Mouse (Mus musculus): ENCODE measurements around the gene Arf3. TPM values are rescaled to one million over a fixed set of nuclear protein-coding genes. Genes with fewer than 3 reads are reported as not detected.

Gene Arf3
- polyA plus RNA-seq, 1 experiment: 19.8 TPM

DNA sequence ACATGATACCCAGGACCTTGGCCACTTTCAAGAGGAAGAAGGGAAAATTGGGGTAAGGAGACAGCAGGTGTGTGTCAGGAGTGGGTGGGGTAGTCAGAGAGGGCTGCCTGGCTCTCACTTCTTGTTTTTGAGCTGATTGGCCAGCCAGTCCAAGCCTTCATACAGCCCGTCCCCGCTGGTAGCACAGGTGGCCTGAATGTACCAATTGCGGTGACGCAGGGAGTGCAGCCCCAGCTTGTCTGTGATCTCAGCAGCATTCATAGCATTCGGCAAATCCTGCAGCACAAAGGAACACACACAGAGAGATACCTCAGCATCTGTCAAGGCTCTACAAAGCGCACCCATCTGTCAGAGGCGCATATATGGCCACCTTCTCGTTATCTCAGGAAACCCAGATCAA, 22.8 kb downstream of the Arf3 start:
- H3K27ac ChIP-seq (ENCODE audit: control insufficient read depth, insufficient read depth, low read depth, low read length, poor library complexity): no peak overlapping the region
- no peaks in the 10 kb centered on the region for H3K4me1 ChIP-seq (ENCODE audit: control insufficient read depth, insufficient read depth, low read length)
- H3K4me3 ChIP-seq (replicated peaks; ENCODE audit: control insufficient read depth, low read depth, low read length): no peak overlapping the region
- WGBS: 80% methylated on average over 8 of the region's 8 CpGs
- TF ChIP-seq CTCF (IDR thresholded peaks at IDR 0.05; ENCODE audit: control insufficient read depth, insufficient read depth, low read length): no peak
- TF ChIP-seq POLR2A (IDR thresholded peaks at IDR 0.05; ENCODE audit: borderline replicate concordance, control insufficient read depth, low read depth, low read length): no peak

DNA sequence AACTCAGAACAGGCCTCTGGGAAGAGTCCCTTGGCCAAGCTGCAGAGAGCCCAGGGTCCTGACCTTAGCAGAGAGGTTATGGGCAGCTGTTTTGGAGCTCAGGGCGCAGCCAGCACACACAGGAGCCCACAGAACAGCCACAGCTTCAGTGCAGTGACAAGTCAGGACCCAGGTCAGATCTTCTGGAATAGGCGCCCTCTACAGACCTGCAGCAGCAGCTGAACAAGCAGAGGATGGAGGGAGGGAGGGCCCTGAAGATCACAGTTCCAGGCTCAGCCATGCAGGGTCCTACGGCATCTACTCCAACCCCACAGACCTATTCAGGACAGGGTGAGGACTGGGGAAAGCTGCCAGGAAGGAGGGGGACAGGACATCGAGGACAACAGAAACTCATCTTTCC, 24.2 kb downstream of the Arf3 start:
- TF ChIP-seq POLR2A (IDR thresholded peaks at IDR 0.05; ENCODE audit: borderline replicate concordance, control insufficient read depth, low read depth, low read length) (no peak), CTCF (IDR thresholded peaks at IDR 0.05; ENCODE audit: control insufficient read depth, insufficient read depth, low read length) (no peak)
- 72% methylated on average over 4 of the region's 4 CpGs for WGBS
- Histone ChIP-seq H3K4me1 (ENCODE audit: control insufficient read depth, insufficient read depth, low read length) (no peaks in the 10 kb centered on the region), H3K27ac (ENCODE audit: control insufficient read depth, insufficient read depth, low read depth, low read length, poor library complexity) (no peak overlapping the region), H3K4me3 (replicated peaks; ENCODE audit: control insufficient read depth, low read depth, low read length) (no peak overlapping the region)

DNA sequence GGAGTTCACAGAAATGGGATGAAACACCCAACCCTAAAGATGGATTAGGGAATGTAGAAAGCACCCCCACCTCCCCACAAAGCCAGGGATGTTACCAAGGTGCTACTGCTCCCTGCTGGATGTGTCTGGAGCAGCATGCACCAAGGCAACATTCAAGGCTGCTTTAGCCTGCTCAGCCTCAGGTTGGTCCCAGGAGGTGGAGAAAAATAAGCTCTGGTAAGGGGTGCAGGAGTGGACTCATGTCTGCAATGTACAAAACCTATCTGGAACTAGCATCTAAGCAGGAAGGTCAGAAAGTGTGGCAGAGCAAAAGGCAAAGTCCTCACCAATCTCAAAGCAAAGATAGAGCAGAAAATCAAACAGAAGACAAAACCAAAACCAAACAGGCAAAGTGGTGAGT, 25.1 kb downstream of the Arf3 start:
- no peak overlapping the region for H3K4me3 ChIP-seq (replicated peaks; ENCODE audit: control insufficient read depth, low read depth, low read length)
- H3K27ac ChIP-seq (ENCODE audit: control insufficient read depth, insufficient read depth, low read depth, low read length, poor library complexity): no peak overlapping the region
- TF ChIP-seq CTCF (IDR thresholded peaks at IDR 0.05; ENCODE audit: control insufficient read depth, insufficient read depth, low read length) (peak; percentile 32; the same call in 1 of the 2 replicates), POLR2A (IDR thresholded peaks at IDR 0.05; ENCODE audit: borderline replicate concordance, control insufficient read depth, low read depth, low read length) (no peak)
- H3K4me1 ChIP-seq (ENCODE audit: control insufficient read depth, insufficient read depth, low read length): no peaks in the 10 kb centered on the region

DNA sequence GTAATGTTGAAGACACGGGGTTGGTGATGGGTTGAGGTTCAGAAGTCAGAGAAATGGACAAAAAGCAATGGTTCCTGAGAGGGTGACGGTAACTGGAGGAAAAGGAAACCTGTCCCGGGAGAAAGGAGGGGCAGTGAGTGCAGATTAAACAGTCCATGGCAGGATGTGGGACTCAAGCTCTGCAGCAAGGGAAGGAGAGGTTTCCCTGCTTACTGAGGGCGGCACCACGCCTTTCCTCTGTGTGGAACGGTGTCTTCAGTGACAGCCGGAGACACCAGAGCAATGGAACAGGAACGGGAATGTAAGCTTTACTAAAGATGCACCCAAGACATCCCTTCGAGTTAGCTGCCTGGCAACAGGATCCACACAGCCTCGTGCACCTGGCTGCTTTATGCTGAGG, 26.5 kb downstream of the Arf3 start:
- Histone ChIP-seq H3K27ac (ENCODE audit: control insufficient read depth, insufficient read depth, low read depth, low read length, poor library complexity) (no peak overlapping the region), H3K4me3 (replicated peaks; ENCODE audit: control insufficient read depth, low read depth, low read length) (no peak overlapping the region), H3K4me1 (ENCODE audit: control insufficient read depth, insufficient read depth, low read length) (no peaks in the 10 kb centered on the region)
- TF ChIP-seq POLR2A (IDR thresholded peaks at IDR 0.05; ENCODE audit: borderline replicate concordance, control insufficient read depth, low read depth, low read length) (no peak), CTCF (IDR thresholded peaks at IDR 0.05; ENCODE audit: control insufficient read depth, insufficient read depth, low read length) (no peak)
- WGBS: 83% methylated on average over 10 of the region's 10 CpGs

DNA sequence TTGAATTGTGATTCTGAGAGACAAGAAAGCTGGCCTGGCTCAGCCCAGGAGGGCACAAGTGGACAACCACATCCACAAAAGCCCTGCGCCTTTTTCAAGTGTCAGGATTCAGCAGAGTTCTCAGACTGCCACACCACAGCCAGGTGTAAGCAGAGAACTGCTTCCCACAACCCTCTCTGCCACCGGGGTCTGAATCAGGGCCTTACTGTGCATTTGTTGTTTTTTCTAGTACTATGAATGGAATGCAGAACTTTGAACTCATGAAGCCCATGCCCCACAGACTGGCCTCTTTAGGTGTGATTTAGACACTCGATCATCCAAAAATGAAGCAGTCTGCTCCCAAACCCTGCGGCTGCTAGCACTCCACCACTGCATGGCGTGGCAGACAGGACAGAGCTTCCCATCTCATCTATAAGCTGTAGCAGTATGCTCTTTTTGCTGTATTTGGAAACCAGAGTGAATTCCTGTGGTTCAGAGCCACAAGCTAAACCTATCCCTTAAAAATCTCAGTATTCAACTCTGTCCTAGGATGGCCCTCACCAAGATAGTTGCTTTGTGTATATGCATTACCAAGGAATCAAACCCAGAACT, 28.9 kb downstream of the Arf3 start:
- no peaks in the 10 kb centered on the region for H3K4me1 ChIP-seq (ENCODE audit: control insufficient read depth, insufficient read depth, low read length)
- no peak overlapping the region for H3K4me3 ChIP-seq (replicated peaks; ENCODE audit: control insufficient read depth, low read depth, low read length)
- WGBS: 76% methylated on average over 5 of the region's 5 CpGs
- H3K27ac ChIP-seq (ENCODE audit: control insufficient read depth, insufficient read depth, low read depth, low read length, poor library complexity): no peak overlapping the region
- TF ChIP-seq CTCF (IDR thresholded peaks at IDR 0.05; ENCODE audit: control insufficient read depth, insufficient read depth, low read length) (no peak), POLR2A (IDR thresholded peaks at IDR 0.05; ENCODE audit: borderline replicate concordance, control insufficient read depth, low read depth, low read length) (no peak)

DNA sequence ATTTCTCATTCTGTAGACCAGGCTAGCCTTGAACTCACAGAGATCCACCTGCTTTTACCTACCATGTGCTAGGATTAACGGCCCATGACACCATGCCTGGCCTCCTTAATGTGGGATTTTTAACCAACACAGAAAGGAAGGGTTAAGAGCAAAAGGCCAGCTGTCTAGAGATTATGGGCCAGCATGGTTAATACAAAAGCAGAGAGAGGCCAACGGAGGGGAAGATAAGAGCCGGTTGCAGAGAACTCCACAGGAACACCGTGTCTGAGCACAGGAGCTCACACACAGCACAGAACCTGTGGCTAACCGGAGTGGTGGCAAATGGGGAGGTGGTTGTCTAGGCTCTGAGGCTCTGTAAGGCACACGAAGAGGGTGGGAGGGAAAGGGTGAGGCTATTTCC, 29.6 kb downstream of the Arf3 start:
- WGBS: 61% methylated on average over 6 of the region's 6 CpGs
- TF ChIP-seq CTCF (IDR thresholded peaks at IDR 0.05; ENCODE audit: control insufficient read depth, insufficient read depth, low read length): no peak
- no peak for TF ChIP-seq POLR2A (IDR thresholded peaks at IDR 0.05; ENCODE audit: borderline replicate concordance, control insufficient read depth, low read depth, low read length)
- Histone ChIP-seq H3K4me3 (replicated peaks; ENCODE audit: control insufficient read depth, low read depth, low read length) (no peak overlapping the region), H3K4me1 (ENCODE audit: control insufficient read depth, insufficient read depth, low read length) (no peaks in the 10 kb centered on the region), H3K27ac (ENCODE audit: control insufficient read depth, insufficient read depth, low read depth, low read length, poor library complexity) (no peak overlapping the region)

DNA sequence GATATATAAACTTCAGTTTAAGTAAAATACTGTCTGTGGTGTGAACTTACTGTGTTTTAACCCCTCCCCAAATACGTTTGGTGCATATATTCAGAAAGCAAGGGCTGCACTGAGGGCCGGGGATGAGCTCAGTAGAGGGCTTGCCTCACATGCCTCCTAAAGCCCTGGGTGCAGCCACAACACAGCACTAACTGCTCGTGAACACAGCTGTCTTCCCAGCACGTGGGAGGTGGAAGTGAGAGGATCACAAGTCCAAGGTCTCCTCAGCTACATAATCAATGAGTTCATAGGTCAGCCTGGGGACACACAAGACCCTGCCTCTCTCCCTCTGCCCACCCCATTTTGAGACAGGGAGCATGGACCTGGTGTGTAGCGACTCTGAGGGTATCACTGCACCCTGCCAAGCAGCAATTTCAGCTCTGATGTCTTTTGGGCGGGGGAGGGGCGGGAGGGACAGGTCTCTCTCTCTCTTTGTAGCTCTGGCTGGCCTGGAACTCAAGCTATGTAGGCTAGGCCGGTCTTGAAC, 30.9 kb downstream of the Arf3 start:
- Histone ChIP-seq H3K27ac (ENCODE audit: control insufficient read depth, insufficient read depth, low read depth, low read length, poor library complexity) (no peak overlapping the region), H3K4me3 (replicated peaks; ENCODE audit: control insufficient read depth, low read depth, low read length) (no peak overlapping the region), H3K4me1 (ENCODE audit: control insufficient read depth, insufficient read depth, low read length) (no peaks in the 10 kb centered on the region)
- TF ChIP-seq POLR2A (IDR thresholded peaks at IDR 0.05; ENCODE audit: borderline replicate concordance, control insufficient read depth, low read depth, low read length) (no peak), CTCF (IDR thresholded peaks at IDR 0.05; ENCODE audit: control insufficient read depth, insufficient read depth, low read length) (no peak)
- WGBS: 72% methylated on average over 8 of the region's 8 CpGs

DNA sequence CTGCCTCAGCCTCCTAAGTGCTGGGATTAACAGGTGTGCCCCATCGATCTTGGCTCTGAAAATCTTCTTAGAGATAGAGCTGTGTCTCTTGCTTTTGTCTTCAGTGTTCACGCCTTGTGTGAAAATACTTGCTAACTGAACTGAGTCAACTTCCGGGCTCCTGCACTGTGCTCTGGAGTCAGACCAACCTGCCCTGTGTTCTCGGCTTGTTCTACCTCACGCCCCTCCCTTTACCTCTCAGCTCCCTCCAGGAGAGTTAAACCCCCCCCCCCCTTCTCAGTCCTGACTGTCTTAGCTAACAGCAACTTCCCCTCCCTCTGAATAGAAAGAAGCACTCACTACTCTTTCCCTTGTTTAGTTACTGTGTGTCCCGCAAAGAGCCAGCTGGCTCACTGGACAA, 32.2 kb downstream of the Arf3 start:
- TF ChIP-seq POLR2A (IDR thresholded peaks at IDR 0.05; ENCODE audit: borderline replicate concordance, control insufficient read depth, low read depth, low read length) (no peak), CTCF (IDR thresholded peaks at IDR 0.05; ENCODE audit: control insufficient read depth, insufficient read depth, low read length) (no peak)
- WGBS: 32% methylated on average over 6 of the region's 6 CpGs
- H3K4me1 ChIP-seq (ENCODE audit: control insufficient read depth, insufficient read depth, low read length): no peaks in the 10 kb centered on the region
- no peak overlapping the region for H3K27ac ChIP-seq (ENCODE audit: control insufficient read depth, insufficient read depth, low read depth, low read length, poor library complexity)
- H3K4me3 ChIP-seq (replicated peaks; ENCODE audit: control insufficient read depth, low read depth, low read length): no peak overlapping the region
